Mouse (Mus musculus): ENCODE measurements around the gene Yipf2. TPM values are rescaled to one million over a fixed set of nuclear protein-coding genes. Genes with fewer than 3 reads are reported as not detected.
"Not testable (repeated sequence)": the region's sequence is repeated elsewhere in the genome, so short reads cannot be mapped to it uniquely, and the experiment has no call there.

The Yipf2 gene
- polyA plus RNA-seq, 2 experiments = 18.1 to 19.6 TPM

- Histone ChIP-seq H3K27me3 (ENCODE audit: control insufficient read depth, insufficient read depth, low read length) (no peaks in the 10 kb centered on the region), H3K36me3 (ENCODE audit: control insufficient read depth, insufficient read depth, low read length) (peaks cover 14% of the 10 kb centered on the region; the same call in 1 of the 2 replicates), H3K9me3 (ENCODE audit: control insufficient read depth, low read length) (no peaks in the 10 kb centered on the region), H3K4me3 (replicated peaks; ENCODE audit: low read length) (peak overlapping the region; percentile 88), H3K9ac (ENCODE audit: low read depth, low read length, severe bottlenecking) (peak overlapping the region; percentile 41), H3K27ac (replicated peaks; ENCODE audit: low read depth, low read length) (peak overlapping the region; percentile 99), H3K4me1 (ENCODE audit: control insufficient read depth, insufficient read depth, low read length) (peaks cover 21% of the 10 kb centered on the region), H3K4me2 (replicated peaks; ENCODE audit: low read depth, low read length, severe bottlenecking) (peak overlapping the region; percentile 50)
- DNase-seq (ENCODE audit: low spot score) (peak; percentile 99), ATAC-seq (ENCODE audit: low FRiP score, low read depth) (peak; percentile 93)
- under 1% methylated on average over 45 of the region's 67 CpGs for WGBS
- peak; percentile 37; the same call in 1 of the 2 replicates for TF ChIP-seq POLR2A (IDR thresholded peaks at IDR 0.05; ENCODE audit: borderline replicate concordance, extremely low read depth, insufficient read depth, insufficient read length)
Observed at GRCm38 (mm10) chr9:21545916-21546788, 46.5 kb downstream of the Yipf2 start.

- no peaks in the 10 kb centered on the region for H3K27me3 ChIP-seq (ENCODE audit: control insufficient read depth, insufficient read depth, low read length)
- H3K9me3 ChIP-seq (ENCODE audit: control insufficient read depth, low read length) = no peaks in the 10 kb centered on the region
- WGBS = 8% methylated on average over 9 of the region's 9 CpGs
- H3K4me1 ChIP-seq (ENCODE audit: control insufficient read depth, insufficient read depth, low read length) = peaks cover 21% of the 10 kb centered on the region
- DNase-seq (ENCODE audit: low spot score) = no peak
- peak; percentile 45; the same call in 1 of the 2 replicates for TF ChIP-seq POLR2A (IDR thresholded peaks at IDR 0.05; ENCODE audit: borderline replicate concordance, extremely low read depth, insufficient read depth, insufficient read length)
- H3K4me2 ChIP-seq (replicated peaks; ENCODE audit: low read depth, low read length, severe bottlenecking) = peak overlapping the region; percentile 50
- H3K27ac ChIP-seq (replicated peaks; ENCODE audit: low read depth, low read length) = peak overlapping the region; percentile 99
- H3K4me3 ChIP-seq (replicated peaks; ENCODE audit: low read length) = peak overlapping the region; percentile 88
- ATAC-seq (ENCODE audit: low FRiP score, low read depth) = peak; percentile 76
- H3K9ac ChIP-seq (ENCODE audit: low read depth, low read length, severe bottlenecking) = peak overlapping the region; percentile 41
- H3K36me3 ChIP-seq (ENCODE audit: control insufficient read depth, insufficient read depth, low read length) = peaks cover 7% of the 10 kb centered on the region; the same call in 1 of the 2 replicates
Observed at GRCm38 (mm10) chr9:21545351-21545915, 47.2 kb downstream of the Yipf2 start.

GRCm38 (mm10) chr9:21542001-21542400 is 50.6 kb downstream of the Yipf2 start:
- not testable (repeated sequence) for H3K9me3 ChIP-seq (ENCODE audit: control insufficient read depth, low read length); DNase-seq (ENCODE audit: low spot score); H3K4me2 ChIP-seq (replicated peaks; ENCODE audit: low read depth, low read length, severe bottlenecking); H3K36me3 ChIP-seq (ENCODE audit: control insufficient read depth, insufficient read depth, low read length); H3K4me3 ChIP-seq (replicated peaks; ENCODE audit: low read length); H3K9ac ChIP-seq (ENCODE audit: low read depth, low read length, severe bottlenecking); ATAC-seq (ENCODE audit: low FRiP score, low read depth); H3K27me3 ChIP-seq (ENCODE audit: control insufficient read depth, insufficient read depth, low read length); H3K4me1 ChIP-seq (ENCODE audit: control insufficient read depth, insufficient read depth, low read length); H3K27ac ChIP-seq (replicated peaks; ENCODE audit: low read depth, low read length)
- 78% methylated on average over 2 of the region's 2 CpGs for WGBS

- Histone ChIP-seq H3K36me3 (ENCODE audit: control insufficient read depth, insufficient read depth, low read length) (no peaks in the 10 kb centered on the region), H3K4me1 (ENCODE audit: control insufficient read depth, insufficient read depth, low read length) (peaks cover 7% of the 10 kb centered on the region), H3K4me2 (replicated peaks; ENCODE audit: low read depth, low read length, severe bottlenecking) (no peak overlapping the region), H3K4me3 (replicated peaks; ENCODE audit: low read length) (no peak overlapping the region), H3K9ac (ENCODE audit: low read depth, low read length, severe bottlenecking) (no peak overlapping the region), H3K9me3 (ENCODE audit: control insufficient read depth, low read length) (no peaks in the 10 kb centered on the region), H3K27me3 (ENCODE audit: control insufficient read depth, insufficient read depth, low read length) (no peaks in the 10 kb centered on the region), H3K27ac (replicated peaks; ENCODE audit: low read depth, low read length) (no peak overlapping the region)
- no peak for DNase-seq (ENCODE audit: low spot score)
- ATAC-seq (ENCODE audit: low FRiP score, low read depth) = no peak
- no peak for TF ChIP-seq POLR2A (IDR thresholded peaks at IDR 0.05; ENCODE audit: borderline replicate concordance, extremely low read depth, insufficient read depth, insufficient read length)
- WGBS = 84% methylated on average over 7 of the region's 7 CpGs
Observed at GRCm38 (mm10) chr9:21539981-21540753, 52.5 kb downstream of the Yipf2 start.

MicroRNAs encoded within 50 kb of the gene (microRNA counts, 519-probe panel; counts per million panel counts)
- microRNA mmu-miR-1946b = not detected

Small RNA genes within 50 kb of the gene (microRNA-seq; reads per million reads assigned to microRNA genes)
- not detected for gene Mir1946b

Other genes with a start within 250 kb of the Yipf2 start
- gene Ilf3, start 225.0 kb downstream of the Yipf2 start, polyA plus RNA-seq (2012; rRNA removed) = 180 and 195 TPM in 2 replicates
- gene Ilf3, start 225.0 kb downstream of the Yipf2 start, polyA plus RNA-seq (2014; fragmentation: Nextera tagmentation; extraction: Ambion mirVana) = 174 and 201 TPM in 2 replicates
- gene Qtrt1, start 181.0 kb downstream of the Yipf2 start, polyA plus RNA-seq (2012; rRNA removed) = 77.9 and 80.8 TPM in 2 replicates
- gene Qtrt1, start 181.0 kb downstream of the Yipf2 start, polyA plus RNA-seq (2014; fragmentation: Nextera tagmentation; extraction: Ambion mirVana) = 45.3 and 50.9 TPM in 2 replicates
- 62.6 and 74.5 TPM in 2 replicates for gene Dnm2, start 167.9 kb downstream of the Yipf2 start, polyA plus RNA-seq (2012; rRNA removed)
- gene Dnm2, start 167.9 kb downstream of the Yipf2 start, polyA plus RNA-seq (2014; fragmentation: Nextera tagmentation; extraction: Ambion mirVana) = 68.3 and 72.6 TPM in 2 replicates
- gene Tmed1, start 82.6 kb downstream of the Yipf2 start, polyA plus RNA-seq (2012; rRNA removed) = 96.0 and 101 TPM in 2 replicates
- gene Tmed1, start 82.6 kb downstream of the Yipf2 start, polyA plus RNA-seq (2014; fragmentation: Nextera tagmentation; extraction: Ambion mirVana) = 116 and 119 TPM in 2 replicates
- 2.3 and 2.5 TPM in 2 replicates for gene AB124611, start 66.7 kb downstream of the Yipf2 start, polyA plus RNA-seq (2012; rRNA removed)
- gene AB124611, start 66.7 kb downstream of the Yipf2 start, polyA plus RNA-seq (2014; fragmentation: Nextera tagmentation; extraction: Ambion mirVana) = 2.9 and 3.3 TPM in 2 replicates
- 171 and 242 TPM in 2 replicates for gene Carm1, start 45.9 kb downstream of the Yipf2 start, polyA plus RNA-seq (2012; rRNA removed)
- gene Carm1, start 45.9 kb downstream of the Yipf2 start, polyA plus RNA-seq (2014; fragmentation: Nextera tagmentation; extraction: Ambion mirVana) = 71.5 and 80.3 TPM in 2 replicates
- gene Timm29, start 106 bp downstream of the Yipf2 start, polyA plus RNA-seq (2012; rRNA removed) = 35.5 and 40.8 TPM in 2 replicates
- 39.8 and 43.0 TPM in 2 replicates for gene Timm29, start 106 bp downstream of the Yipf2 start, polyA plus RNA-seq (2014; fragmentation: Nextera tagmentation; extraction: Ambion mirVana)
- gene Smarca4, start 23.3 kb upstream of the Yipf2 start, polyA plus RNA-seq (2012; rRNA removed) = 94.4 and 94.8 TPM in 2 replicates
- 81.1 and 90.4 TPM in 2 replicates for gene Smarca4, start 23.3 kb upstream of the Yipf2 start, polyA plus RNA-seq (2014; fragmentation: Nextera tagmentation; extraction: Ambion mirVana)
- 36.9 and 48.0 TPM in 2 replicates for gene Ldlr, start 130.7 kb upstream of the Yipf2 start, polyA plus RNA-seq (2012; rRNA removed)
- gene Ldlr, start 130.7 kb upstream of the Yipf2 start, polyA plus RNA-seq (2014; fragmentation: Nextera tagmentation; extraction: Ambion mirVana) = 15.9 and 18.4 TPM in 2 replicates
- 64.8 and 68.8 TPM in 2 replicates for gene Spc24, start 167.5 kb upstream of the Yipf2 start, polyA plus RNA-seq (2012; rRNA removed)
- 84.3 and 92.5 TPM in 2 replicates for gene Spc24, start 167.5 kb upstream of the Yipf2 start, polyA plus RNA-seq (2014; fragmentation: Nextera tagmentation; extraction: Ambion mirVana)
- gene Kank2, start 205.9 kb upstream of the Yipf2 start, polyA plus RNA-seq (2012; rRNA removed) = 38.6 and 49.6 TPM in 2 replicates
- 13.1 and 15.0 TPM in 2 replicates for gene Kank2, start 205.9 kb upstream of the Yipf2 start, polyA plus RNA-seq (2014; fragmentation: Nextera tagmentation; extraction: Ambion mirVana)
- gene Angptl8, start 242.7 kb upstream of the Yipf2 start, polyA plus RNA-seq (2012; rRNA removed) = 0.17 TPM in 1 of 2 replicates, not detected in the other
- 0.44 and 1.1 TPM in 2 replicates for gene Angptl8, start 242.7 kb upstream of the Yipf2 start, polyA plus RNA-seq (2014; fragmentation: Nextera tagmentation; extraction: Ambion mirVana)

All from limb, embryonic 14.5 days (tissue).